Mouse (Mus musculus): ENCODE measurements around the gene Cdadc1. TPM values are rescaled to one million over a fixed set of nuclear protein-coding genes. Genes with fewer than 3 reads are reported as not detected.

Gene Cdadc1
- total RNA-seq, 2 experiments from 2014 or later, result 30.8 TPM

DNA sequence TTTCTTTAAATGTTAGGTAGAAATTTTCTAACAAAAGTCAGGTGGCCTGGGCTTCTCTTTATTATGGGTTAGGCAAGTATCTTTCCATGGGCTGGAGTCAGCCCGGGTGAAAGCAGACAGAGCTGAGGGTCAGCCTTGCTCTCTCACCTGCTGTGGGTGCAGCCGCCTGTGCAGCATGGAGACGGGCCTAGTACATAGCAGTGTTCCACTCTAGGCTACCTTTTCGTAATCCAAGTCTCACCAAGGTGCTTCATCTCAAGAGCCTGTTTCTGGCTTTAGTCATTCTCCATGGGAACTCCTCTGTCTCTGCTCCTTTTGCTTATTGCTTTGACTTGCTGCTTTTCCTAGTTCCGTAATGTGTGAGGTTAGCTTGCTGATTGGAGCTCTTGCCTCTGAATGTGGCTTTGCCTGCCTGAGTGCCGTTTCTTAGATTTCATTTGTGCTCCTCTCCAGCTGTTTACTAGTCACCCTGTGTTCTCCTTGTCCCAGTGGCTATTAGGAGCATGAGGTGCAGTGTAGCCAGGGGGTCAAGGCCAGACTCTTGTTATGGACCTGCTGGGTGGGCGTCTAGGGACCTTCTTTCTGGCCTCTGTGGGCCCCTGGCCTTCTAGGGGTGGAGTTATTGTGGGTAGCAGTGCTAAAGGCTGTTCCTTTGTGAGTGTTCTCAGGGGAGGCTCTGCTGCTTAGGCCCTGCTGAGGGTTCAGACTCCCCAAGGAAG is 51.4 kb downstream of the Cdadc1 start:
- no peak for DNase-seq (ENCODE audit: low spot score)

GRCm38 (mm10) chr14:59543956-59544355 is 53.8 kb downstream of the Cdadc1 start:
- peak; percentile 39 for DNase-seq (ENCODE audit: low spot score)

GRCm38 (mm10) chr14:59543158-59543826 is 54.5 kb downstream of the Cdadc1 start:
- no peak for DNase-seq (ENCODE audit: low spot score)

- DNase-seq (ENCODE audit: low spot score), result no peak
Measured at GRCm38 (mm10) chr14:59540761-59541160, 57.0 kb downstream of the Cdadc1 start.

GRCm38 (mm10) chr14:59540230-59540629 is 57.5 kb downstream of the Cdadc1 start:
- DNase-seq (ENCODE audit: low spot score), result no peak

DNA sequence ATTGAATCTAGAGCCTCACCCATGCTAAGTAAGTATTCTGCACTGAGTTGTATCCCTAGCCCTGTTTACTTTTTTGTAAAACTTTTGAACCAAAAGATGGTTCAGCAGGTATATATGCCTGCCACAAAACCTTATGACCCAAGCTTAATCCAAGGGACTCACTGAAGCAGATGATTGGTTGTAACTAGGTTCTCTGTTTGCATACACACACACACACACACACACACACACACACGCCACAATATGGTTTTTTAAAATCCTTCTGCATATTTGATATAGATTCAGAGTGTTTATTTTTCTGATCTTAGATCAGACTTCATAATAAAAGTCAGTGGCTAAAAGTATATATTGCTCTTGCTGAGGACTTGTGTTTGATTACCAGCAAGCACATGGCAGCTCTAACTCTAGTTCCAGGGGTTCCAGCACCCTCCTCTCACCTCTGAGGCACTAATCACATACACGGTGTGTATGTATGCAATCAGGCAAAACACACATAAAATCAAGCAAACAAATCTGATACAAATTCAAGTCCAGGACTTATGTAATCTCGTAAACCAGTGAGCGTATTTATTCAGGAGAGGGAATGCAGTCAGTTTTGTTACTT is 59.8 kb downstream of the Cdadc1 start:
- DNase-seq (ENCODE audit: low spot score), result no peak

DNA sequence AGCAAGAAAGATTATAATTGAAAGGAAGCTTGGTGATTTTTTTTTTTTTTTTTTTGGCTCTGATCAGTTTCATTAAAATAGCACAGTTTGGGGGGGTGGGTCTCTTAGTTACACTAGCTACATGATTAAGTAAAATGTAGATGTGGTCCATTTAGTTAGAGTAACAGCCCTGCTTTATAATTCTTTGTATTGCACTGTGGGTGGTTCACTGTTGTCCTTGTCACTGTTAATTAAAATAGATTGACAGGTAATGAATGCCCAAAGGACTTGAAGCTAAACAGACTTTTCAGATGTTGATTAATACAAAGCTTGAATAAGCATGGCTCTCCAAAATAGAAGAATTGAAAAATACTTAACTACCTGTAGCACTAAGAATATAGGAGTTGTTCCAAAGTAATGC is 63.9 kb downstream of the Cdadc1 start:
- DNase-seq (ENCODE audit: low spot score), result no peak

- DNase-seq (ENCODE audit: low spot score), result no peak
Measured at GRCm38 (mm10) chr14:59532986-59533385, 64.8 kb downstream of the Cdadc1 start.

DNA sequence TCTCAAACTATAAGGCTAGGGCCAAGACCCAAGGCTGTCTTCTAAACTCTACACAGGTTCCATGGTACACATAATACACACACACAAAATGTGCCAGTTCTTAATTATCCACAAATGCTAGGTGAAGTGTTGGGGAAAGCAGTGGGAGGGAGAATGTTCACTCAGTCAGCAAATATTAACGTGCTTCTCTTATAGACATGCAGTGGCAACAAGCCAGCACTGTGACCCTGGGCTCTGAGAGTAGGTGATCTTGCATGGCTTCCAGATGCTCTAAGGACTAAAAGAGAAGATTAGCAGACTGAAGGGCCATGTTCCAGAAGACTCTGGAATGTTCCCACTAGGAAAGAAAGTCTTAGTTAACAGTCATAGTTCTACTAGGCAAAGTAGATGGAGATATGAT is 67.0 kb downstream of the Cdadc1 start:
- no peak for DNase-seq (ENCODE audit: low spot score)

DNA sequence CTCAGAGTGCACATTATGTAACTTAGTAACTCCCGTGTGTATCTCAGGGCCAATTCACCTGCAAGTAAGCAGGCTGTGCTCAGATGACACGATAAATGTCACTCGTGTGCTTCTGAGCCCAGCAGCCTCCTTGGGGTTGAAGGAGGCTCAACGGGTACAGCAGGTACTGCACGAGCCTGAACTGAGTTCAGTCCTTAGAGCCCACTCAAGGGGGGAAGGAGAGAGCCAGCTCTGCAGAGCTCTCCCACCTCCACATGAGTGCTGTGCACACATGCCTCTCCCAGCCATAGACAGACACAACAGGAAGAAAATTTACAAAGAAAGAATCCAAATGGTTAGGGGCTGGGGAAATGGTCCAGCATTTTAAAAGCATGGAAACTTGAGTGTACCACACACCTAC is 71.9 kb downstream of the Cdadc1 start:
- no peak for DNase-seq (ENCODE audit: low spot score)

DNA sequence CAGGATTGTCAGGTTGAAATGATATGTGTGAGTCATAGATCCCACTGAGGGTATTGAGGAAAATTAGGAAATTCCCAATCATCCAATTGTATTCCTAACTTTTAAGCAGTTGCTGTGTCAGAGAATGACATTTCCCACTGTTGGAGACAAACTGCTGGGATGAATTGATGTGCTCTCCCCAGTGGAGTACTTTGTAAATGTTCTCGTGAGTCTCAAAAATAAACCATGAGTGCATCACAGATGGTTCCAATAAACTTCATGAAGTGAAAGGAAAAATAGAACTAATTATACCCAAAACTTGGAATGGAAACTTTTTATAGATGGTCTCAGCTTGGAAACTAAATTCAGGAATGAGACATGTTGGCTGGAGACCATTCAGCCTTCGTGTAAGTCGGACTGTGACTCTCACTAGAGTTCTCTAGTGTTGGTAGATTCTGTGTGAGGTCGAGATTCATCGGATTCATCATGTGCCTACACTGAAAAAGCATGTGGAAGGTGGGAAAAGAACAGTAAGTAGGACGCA is 83.8 kb downstream of the Cdadc1 start:
- no peak for DNase-seq (ENCODE audit: low spot score)

Other genes with a start within 250 kb of the Cdadc1 start
- gene Phf11d, start 232.5 kb downstream of the Cdadc1 start, total RNA-seq (2021), result 1 to 10 TPM in 1 of 2 experiments, under 1 TPM in 1; 0.91 to 1.3 TPM
- under 1 TPM; 0.25 to 0.45 TPM for gene Phf11c, start 202.6 kb downstream of the Cdadc1 start, total RNA-seq (2021)
- gene Setdb2, start 157.1 kb downstream of the Cdadc1 start, total RNA-seq (2021), result 1 to 10 TPM; 4.0 to 5.0 TPM
- gene Cab39l, start 157.0 kb downstream of the Cdadc1 start, total RNA-seq (2021), result 10 to 100 TPM; 22.5 to 23.6 TPM
- gene Shisa2, start 27.3 kb upstream of the Cdadc1 start, total RNA-seq (2021), result 10 to 100 TPM; 58.4 to 71.6 TPM

Measured in gastrocnemius, adult 18-20 months (tissue).